Mouse (Mus musculus): ENCODE data around the gene 4930535I16Rik. TPM values are rescaled to one million over a fixed set of nuclear protein-coding genes. Genes with fewer than 3 reads are reported as not detected.
"Not testable (repeated sequence)": the region's sequence is repeated elsewhere in the genome, so short reads cannot be mapped to it uniquely, and the experiment has no call there.

4930535I16Rik gene
- polyA plus RNA-seq, 1 experiment from 2014 or later, result not detected

DNA sequence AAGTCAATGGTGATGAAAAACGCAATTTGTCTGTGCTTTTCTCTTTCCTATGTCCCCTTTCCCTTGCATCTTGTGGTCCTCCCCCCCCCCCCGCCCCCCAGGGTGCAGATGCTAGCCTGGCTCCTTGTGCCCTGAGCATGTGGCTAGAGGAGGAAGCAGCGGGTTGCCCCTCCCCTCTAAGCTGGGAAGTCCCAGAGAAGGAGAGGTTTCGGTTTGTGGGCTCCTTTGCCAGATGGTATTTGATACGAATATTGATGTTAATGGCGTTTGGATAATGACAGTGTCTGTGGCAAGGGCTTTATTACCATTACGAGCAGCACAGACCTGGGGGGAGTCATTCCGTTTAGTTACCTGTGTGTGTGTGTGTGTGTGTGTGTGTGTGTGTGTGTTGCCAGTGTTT lies 34.2 kb upstream of the 4930535I16Rik start:
- no peak for TF ChIP-seq CTCF (IDR thresholded peaks at IDR 0.05; ENCODE audit: low read depth)

DNA sequence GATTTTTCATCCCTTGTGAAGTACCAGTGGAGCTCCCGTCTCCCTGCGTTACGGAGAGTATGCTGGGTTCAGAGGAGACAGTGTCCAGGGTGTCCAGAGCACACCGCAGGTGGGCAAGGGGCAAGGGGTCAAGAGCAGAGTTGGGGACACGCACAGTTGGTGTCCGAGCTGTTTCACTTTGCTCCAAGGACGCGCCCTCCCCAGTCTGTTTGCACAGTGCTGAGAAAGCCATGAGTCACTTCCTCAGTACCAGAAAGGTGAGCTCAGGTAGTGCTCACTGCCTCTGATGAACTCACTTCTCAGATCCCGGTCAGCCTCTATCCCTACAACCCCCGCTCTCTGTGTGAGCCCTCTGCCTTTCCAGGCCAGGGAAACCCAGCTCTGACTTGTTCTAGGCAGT lies 31.8 kb upstream of the 4930535I16Rik start:
- TF ChIP-seq CTCF (IDR thresholded peaks at IDR 0.05; ENCODE audit: low read depth), result no peak
- WGBS, result 40% methylated on average over 10 of the region's 10 CpGs
- Histone ChIP-seq H3K36me3 (ENCODE audit: control insufficient read depth, insufficient read depth) (no peaks in the 10 kb centered on the region), H3K4me3 (ENCODE audit: low read depth, low read length) (no peak overlapping the region), H3K4me1 (replicated peaks; ENCODE audit: control insufficient read depth, insufficient read depth, low read length) (no peaks in the 10 kb centered on the region), H3K27me3 (replicated peaks; ENCODE audit: control insufficient read depth, insufficient read depth, low read length) (no peaks in the 10 kb centered on the region), H3K9ac (ENCODE audit: low read depth, low read length) (no peak overlapping the region), H3K4me2 (replicated peaks; ENCODE audit: low read depth) (0 out of 2 replicates have a peak overlapping the region, but pooled peaks have one; percentile 24), H3K9me3 (ENCODE audit: control insufficient read depth) (no peaks in the 10 kb centered on the region), H3K27ac (ENCODE audit: low read depth, low read length) (no peak overlapping the region)
- no peak for ATAC-seq

More for the DNA sequence above, 34.2 kb upstream of the 4930535I16Rik start:
- H3K4me1 ChIP-seq (replicated peaks; ENCODE audit: control insufficient read depth, insufficient read depth, low read length), result no peaks in the 10 kb centered on the region
- no peak overlapping the region for H3K9ac ChIP-seq (ENCODE audit: low read depth, low read length)
- H3K27me3 ChIP-seq (replicated peaks; ENCODE audit: control insufficient read depth, insufficient read depth, low read length), result no peaks in the 10 kb centered on the region
- H3K4me3 ChIP-seq (ENCODE audit: low read depth, low read length), result no peak overlapping the region
- no peak overlapping the region for H3K27ac ChIP-seq (ENCODE audit: low read depth, low read length)
- 34% methylated on average over 7 of the region's 8 CpGs for WGBS
- no peaks in the 10 kb centered on the region for H3K36me3 ChIP-seq (ENCODE audit: control insufficient read depth, insufficient read depth)
- ATAC-seq, result no peak
- no peaks in the 10 kb centered on the region for H3K9me3 ChIP-seq (ENCODE audit: control insufficient read depth)
- H3K4me2 ChIP-seq (replicated peaks; ENCODE audit: low read depth), result no peak overlapping the region

DNA sequence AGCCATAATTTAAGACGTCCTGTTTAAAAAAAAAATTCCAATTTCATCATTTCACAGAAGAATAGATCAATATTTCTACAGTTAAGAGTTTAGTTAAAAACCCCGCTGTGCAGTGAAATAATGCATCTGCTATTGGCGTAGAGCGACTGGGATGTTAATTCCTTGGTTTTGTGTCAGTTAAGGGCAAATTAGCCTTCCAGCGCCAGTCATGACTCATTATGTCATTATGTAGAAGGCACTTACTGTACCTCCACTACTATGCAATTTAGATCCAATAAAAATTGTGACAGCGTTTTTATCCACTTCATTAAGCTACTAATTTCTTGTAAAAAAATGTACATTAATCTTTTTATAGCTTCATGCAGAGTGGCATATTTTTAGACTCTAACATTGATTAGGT lies 31.1 kb upstream of the 4930535I16Rik start:
- Histone ChIP-seq H3K4me1 (replicated peaks; ENCODE audit: control insufficient read depth, insufficient read depth, low read length) (no peaks in the 10 kb centered on the region), H3K9ac (ENCODE audit: low read depth, low read length) (no peak overlapping the region), H3K4me3 (ENCODE audit: low read depth, low read length) (no peak overlapping the region), H3K9me3 (ENCODE audit: control insufficient read depth) (no peaks in the 10 kb centered on the region), H3K36me3 (ENCODE audit: control insufficient read depth, insufficient read depth) (no peaks in the 10 kb centered on the region), H3K27me3 (replicated peaks; ENCODE audit: control insufficient read depth, insufficient read depth, low read length) (no peaks in the 10 kb centered on the region), H3K27ac (ENCODE audit: low read depth, low read length) (no peak overlapping the region), H3K4me2 (replicated peaks; ENCODE audit: low read depth) (no peak overlapping the region)
- WGBS, result 77% methylated on average over 6 of the region's 6 CpGs
- TF ChIP-seq CTCF (IDR thresholded peaks at IDR 0.05; ENCODE audit: low read depth), result no peak
- no peak for ATAC-seq

DNA sequence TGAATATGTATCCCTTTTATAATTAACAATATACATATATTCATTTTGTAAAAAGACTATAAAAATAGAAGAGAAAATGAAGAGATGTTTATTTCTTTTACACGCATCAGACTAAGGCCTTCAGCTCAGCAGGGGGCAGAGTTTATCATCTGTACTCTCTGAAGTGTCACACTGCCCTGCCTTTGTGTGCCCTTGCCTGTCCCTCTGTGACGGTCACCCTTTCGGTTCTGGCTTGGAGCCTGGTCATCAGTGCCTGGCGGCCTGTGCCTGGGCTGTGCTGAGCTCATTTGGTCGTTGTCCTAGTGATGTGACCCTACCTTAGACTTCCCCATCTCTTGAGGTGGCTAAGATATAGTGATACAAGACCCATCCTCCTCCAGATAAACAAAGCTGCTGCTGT lies 29.3 kb upstream of the 4930535I16Rik start:
- no peak for TF ChIP-seq CTCF (IDR thresholded peaks at IDR 0.05; ENCODE audit: low read depth)
- no peak for ATAC-seq

DNA sequence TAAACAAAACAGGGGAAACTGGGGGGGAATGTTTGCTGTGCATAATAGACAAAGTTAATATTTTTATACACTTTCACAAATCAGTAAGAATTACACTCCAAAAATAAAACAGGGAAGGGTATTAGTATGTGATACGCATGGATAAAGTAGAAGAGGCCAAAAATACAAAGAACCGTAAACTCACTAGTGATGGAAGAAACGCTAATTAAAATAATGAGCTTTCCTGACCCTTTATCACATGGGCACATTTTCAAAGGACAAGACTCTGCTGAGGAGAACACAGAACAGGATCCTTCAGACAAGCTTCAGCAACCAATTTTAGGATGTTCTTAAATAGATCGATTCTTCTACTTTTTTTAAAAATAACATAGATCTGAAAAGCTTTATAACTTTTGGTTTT lies 28.9 kb upstream of the 4930535I16Rik start:
- Histone ChIP-seq H3K36me3 (ENCODE audit: control insufficient read depth, insufficient read depth) (no peaks in the 10 kb centered on the region), H3K4me2 (replicated peaks; ENCODE audit: low read depth) (no peak overlapping the region), H3K9ac (ENCODE audit: low read depth, low read length) (no peak overlapping the region), H3K9me3 (ENCODE audit: control insufficient read depth) (no peaks in the 10 kb centered on the region), H3K4me3 (ENCODE audit: low read depth, low read length) (no peak overlapping the region), H3K27ac (ENCODE audit: low read depth, low read length) (no peak overlapping the region), H3K27me3 (replicated peaks; ENCODE audit: control insufficient read depth, insufficient read depth, low read length) (no peaks in the 10 kb centered on the region), H3K4me1 (replicated peaks; ENCODE audit: control insufficient read depth, insufficient read depth, low read length) (no peaks in the 10 kb centered on the region)
- ATAC-seq, result no peak
- WGBS, result 91% methylated on average over 4 of the region's 4 CpGs
- TF ChIP-seq CTCF (IDR thresholded peaks at IDR 0.05; ENCODE audit: low read depth), result no peak

More for the DNA sequence above, 29.3 kb upstream of the 4930535I16Rik start:
- H3K9me3 ChIP-seq (ENCODE audit: control insufficient read depth), result no peaks in the 10 kb centered on the region
- WGBS, result 62% methylated on average over 5 of the region's 5 CpGs
- no peaks in the 10 kb centered on the region for H3K27me3 ChIP-seq (replicated peaks; ENCODE audit: control insufficient read depth, insufficient read depth, low read length)
- no peak overlapping the region for H3K9ac ChIP-seq (ENCODE audit: low read depth, low read length)
- H3K36me3 ChIP-seq (ENCODE audit: control insufficient read depth, insufficient read depth), result no peaks in the 10 kb centered on the region
- no peak overlapping the region for H3K27ac ChIP-seq (ENCODE audit: low read depth, low read length)
- no peak overlapping the region for H3K4me2 ChIP-seq (replicated peaks; ENCODE audit: low read depth)
- H3K4me1 ChIP-seq (replicated peaks; ENCODE audit: control insufficient read depth, insufficient read depth, low read length), result no peaks in the 10 kb centered on the region
- no peak overlapping the region for H3K4me3 ChIP-seq (ENCODE audit: low read depth, low read length)

DNA sequence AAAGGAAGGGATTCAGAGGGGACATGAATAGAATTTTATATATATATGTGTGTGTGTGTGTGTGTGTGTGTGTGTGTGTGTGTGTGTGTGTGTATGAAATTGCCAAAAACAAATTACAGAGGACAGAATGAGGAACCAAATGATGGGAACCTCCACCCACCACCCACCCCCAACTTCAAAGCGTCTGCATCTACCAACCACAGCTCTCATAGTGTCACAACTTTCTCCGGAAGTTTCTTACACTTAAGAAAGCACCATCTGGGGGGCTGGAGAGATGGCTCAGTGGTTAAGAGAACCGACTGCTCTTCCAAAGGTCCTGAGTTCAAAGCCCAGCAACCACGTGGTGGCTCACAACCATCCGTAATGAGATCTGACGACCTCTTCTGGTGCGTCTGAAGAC lies 23.1 kb upstream of the 4930535I16Rik start:
- H3K36me3 ChIP-seq (ENCODE audit: control insufficient read depth, insufficient read depth), result peaks cover 12% of the 10 kb centered on the region
- not testable (repeated sequence) for H3K4me1 ChIP-seq (replicated peaks; ENCODE audit: control insufficient read depth, insufficient read depth, low read length); H3K27ac ChIP-seq (ENCODE audit: low read depth, low read length); H3K9me3 ChIP-seq (ENCODE audit: control insufficient read depth); ATAC-seq; H3K27me3 ChIP-seq (replicated peaks; ENCODE audit: control insufficient read depth, insufficient read depth, low read length); H3K4me3 ChIP-seq (ENCODE audit: low read depth, low read length); H3K4me2 ChIP-seq (replicated peaks; ENCODE audit: low read depth); H3K9ac ChIP-seq (ENCODE audit: low read depth, low read length)
- 74% methylated on average over 7 of the region's 7 CpGs for WGBS

DNA sequence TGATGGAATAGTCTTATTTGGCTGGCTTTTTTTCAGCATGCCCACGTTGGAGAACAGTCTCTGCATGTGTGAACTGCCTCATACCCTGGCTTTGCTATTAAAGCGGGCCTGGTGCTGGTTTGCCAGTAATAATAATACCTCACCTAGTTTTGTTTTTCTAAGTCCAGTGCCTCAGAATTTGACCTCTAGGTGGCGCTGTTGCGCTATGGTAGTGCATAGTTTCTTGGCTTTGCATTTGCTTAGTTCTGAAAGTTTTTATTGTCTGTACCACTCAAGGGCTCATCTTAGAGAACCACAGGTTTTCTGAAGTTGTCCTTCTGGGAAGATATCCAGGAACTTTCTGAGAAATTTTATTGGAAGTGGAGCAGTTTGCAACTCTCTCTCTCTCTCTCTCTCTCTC lies 22.0 kb upstream of the 4930535I16Rik start:
- H3K9ac ChIP-seq (ENCODE audit: low read depth, low read length), result no peak overlapping the region
- WGBS, result 6% methylated on average over 4 of the region's 4 CpGs
- no peaks in the 10 kb centered on the region for H3K4me1 ChIP-seq (replicated peaks; ENCODE audit: control insufficient read depth, insufficient read depth, low read length)
- H3K4me2 ChIP-seq (replicated peaks; ENCODE audit: low read depth), result no peak overlapping the region
- no peaks in the 10 kb centered on the region for H3K9me3 ChIP-seq (ENCODE audit: control insufficient read depth)
- no peaks in the 10 kb centered on the region for H3K27me3 ChIP-seq (replicated peaks; ENCODE audit: control insufficient read depth, insufficient read depth, low read length)
- peak; percentile 88 for TF ChIP-seq CTCF (IDR thresholded peaks at IDR 0.05; ENCODE audit: low read depth)
- no peak overlapping the region for H3K4me3 ChIP-seq (ENCODE audit: low read depth, low read length)
- no peak for ATAC-seq
- H3K36me3 ChIP-seq (ENCODE audit: control insufficient read depth, insufficient read depth), result peaks cover 21% of the 10 kb centered on the region
- no peak overlapping the region for H3K27ac ChIP-seq (ENCODE audit: low read depth, low read length)

Data from intestine, postnatal 0 days (tissue).